ENCODE assay signal across 18 mouse cellular contexts in genomic region chr5:76798043-76798442, GRCm38 (mm10).
"Had no signal": no experiment of that assay in that cellular context is flagged by ENCODE, and none has a peak within 500 bp of the region (broad histone marks: within the 10 kb centered on the region; RNA-seq: fewer than 3 reads in every experiment).

No protein-coding gene starts in this region.

- H3K4me2 ChIP-seq: liver, embryonic 13.5 days; liver, embryonic 15.5 days; lung, embryonic 15.5 days; midbrain, embryonic 12.5 days; neural tube, embryonic 13.5 days had no signal

- H3K36me3 ChIP-seq: liver, embryonic 13.5 days; lung, embryonic 15.5 days had no signal

- H3K9me3 ChIP-seq: liver, embryonic 13.5 days; liver, embryonic 15.5 days; lung, embryonic 15.5 days; midbrain, embryonic 12.5 days; neural tube, embryonic 13.5 days had no signal

- H3K4me1 ChIP-seq: liver, embryonic 15.5 days; midbrain, embryonic 12.5 days had no signal

- H3K27me3 ChIP-seq: liver, embryonic 13.5 days; liver, embryonic 15.5 days; lung, embryonic 15.5 days; megakaryocyte, embryonic 14.5 days; midbrain, embryonic 12.5 days; neural tube, embryonic 13.5 days had no signal

- ATAC-seq: liver, postnatal 0 days; lung, postnatal 0 days had no signal

- H3K4me3 ChIP-seq: liver, embryonic 13.5 days; liver, embryonic 15.5 days; lung, embryonic 15.5 days; megakaryocyte, embryonic 14.5 days; midbrain, embryonic 12.5 days; neural tube, embryonic 13.5 days had no signal

- H3K9ac ChIP-seq: liver, embryonic 13.5 days; liver, embryonic 15.5 days; liver, postnatal 0 days; lung, embryonic 15.5 days; midbrain, embryonic 12.5 days; neural tube, embryonic 13.5 days had no signal

- DNase-seq: liver, embryonic 13.5 days; liver, postnatal 0 days; lung, adult 2 months; lung, postnatal 14 days; lung, postnatal 36 days; midbrain, embryonic 14.5 days; right cerebral cortex, postnatal 14 days; spleen, adult 18-20 months; thymus, adult 18-20 months; thymus, postnatal 25 days; thymus, postnatal 4 days had no signal

- H3K27ac ChIP-seq: liver, embryonic 13.5 days; liver, embryonic 15.5 days; lung, embryonic 15.5 days; macrophage; midbrain, embryonic 12.5 days; neural tube, embryonic 13.5 days had no signal
